Mouse (Mus musculus) cerebellum, adult 18-20 months (tissue): ENCODE measurements around the gene Actl7a.

Source experiments
- DNase-seq, 2 experiments: peaks; one replicate each; pipeline ENCODE4 v3.0.0; 2021

Actl7a gene

DNA sequence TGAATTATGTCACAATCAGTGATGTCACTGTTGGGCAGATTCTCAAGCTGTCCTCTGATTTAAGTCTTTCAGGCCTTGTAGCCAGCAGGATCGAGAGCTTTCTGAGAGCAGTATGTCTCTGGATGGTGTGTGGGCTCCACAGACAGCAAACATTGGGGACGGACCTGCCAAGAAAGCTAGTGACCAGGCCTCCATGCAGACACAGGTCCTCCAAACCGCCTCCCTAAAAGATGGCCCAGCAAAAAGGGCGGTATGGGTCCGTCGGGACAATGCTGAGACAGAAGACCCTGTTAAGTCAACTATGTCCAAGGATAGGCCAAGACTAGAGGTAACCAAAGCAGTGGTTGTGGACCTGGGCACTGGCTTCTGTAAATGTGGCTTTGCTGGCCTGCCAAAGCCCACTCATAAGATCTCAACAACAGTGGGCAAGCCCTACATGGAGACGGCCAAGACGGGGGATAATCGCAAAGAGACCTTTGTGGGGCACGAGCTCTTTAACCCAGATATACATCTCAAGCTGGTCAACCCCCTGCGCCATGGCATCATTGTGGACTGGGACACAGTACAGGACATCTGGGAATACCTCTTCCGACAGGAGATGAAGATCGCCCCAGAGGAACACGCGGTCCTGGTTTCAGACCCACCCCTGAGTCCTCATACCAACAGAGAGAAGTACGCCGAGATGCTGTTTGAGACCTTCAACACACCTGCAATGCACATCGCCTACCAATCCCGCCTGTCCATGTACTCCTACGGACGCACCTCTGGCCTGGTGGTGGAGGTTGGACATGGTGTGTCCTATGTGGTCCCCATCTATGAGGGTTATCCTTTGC lies at the start of gene Actl7a:
Actl7a (plus strand) TSS at position 51 of the 833 bp plus-strand sequence.
- no peak for DNase-seq

DNA sequence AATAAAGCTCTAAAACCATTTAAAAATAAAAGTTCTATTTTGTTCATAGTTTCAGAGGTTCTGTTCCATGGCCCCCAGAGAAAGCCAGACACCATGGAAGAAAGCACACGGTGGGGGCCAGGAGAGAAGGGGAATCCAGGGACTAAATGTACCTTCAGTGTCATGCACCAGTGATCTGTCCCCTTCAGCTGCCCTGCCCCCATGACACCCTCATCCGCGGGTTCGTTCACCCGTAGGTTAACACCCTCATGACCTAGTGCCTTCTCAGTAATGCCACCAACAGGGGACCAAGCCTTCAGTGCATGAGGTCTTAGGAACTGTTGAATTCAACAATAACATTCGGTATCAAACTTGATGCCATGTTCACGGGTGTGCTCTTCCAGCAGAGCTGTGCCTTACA lies 46.8 kb upstream of the Actl7a start:
- no peak for DNase-seq

DNA sequence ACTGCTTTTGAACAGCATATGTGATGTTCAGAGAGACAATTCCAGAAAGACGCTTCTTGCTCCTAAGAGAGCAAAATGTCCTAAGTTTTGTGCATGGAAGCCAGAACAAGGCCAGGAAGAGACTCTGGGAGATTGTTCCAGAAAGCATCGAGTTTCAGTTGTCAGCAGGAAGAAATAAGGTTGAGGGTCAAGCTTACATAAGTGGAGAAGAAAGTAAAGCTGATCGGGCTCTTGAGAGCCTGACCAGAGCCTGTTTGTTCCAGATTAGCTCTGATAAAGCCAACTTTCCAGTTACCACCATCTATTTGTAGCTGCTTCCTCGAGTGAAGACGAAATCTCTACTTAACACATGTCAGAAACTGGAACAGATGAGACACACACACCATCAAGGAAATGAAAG lies 44.5 kb upstream of the Actl7a start:
- no peak for DNase-seq

DNA sequence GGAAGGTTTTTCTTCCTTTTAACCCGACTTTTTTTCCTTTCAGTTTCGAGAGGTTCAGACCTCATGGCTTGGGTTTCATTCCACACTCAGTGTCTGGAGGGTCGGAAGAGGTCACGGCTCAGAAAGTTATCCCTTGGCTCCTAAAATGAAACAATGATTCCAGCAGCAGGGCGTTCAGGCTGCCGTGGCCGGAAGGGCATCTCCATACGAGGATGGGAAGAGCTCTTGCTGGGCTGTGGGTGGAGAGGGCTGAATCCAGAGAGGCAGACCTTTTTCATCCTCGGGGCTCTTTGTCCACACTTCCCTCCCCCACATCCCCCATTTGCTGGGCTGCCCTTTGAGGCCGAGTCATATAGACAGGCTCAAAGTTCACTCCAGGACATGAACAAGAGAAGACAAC lies 41.0 kb upstream of the Actl7a start:
- no peak for DNase-seq

DNA sequence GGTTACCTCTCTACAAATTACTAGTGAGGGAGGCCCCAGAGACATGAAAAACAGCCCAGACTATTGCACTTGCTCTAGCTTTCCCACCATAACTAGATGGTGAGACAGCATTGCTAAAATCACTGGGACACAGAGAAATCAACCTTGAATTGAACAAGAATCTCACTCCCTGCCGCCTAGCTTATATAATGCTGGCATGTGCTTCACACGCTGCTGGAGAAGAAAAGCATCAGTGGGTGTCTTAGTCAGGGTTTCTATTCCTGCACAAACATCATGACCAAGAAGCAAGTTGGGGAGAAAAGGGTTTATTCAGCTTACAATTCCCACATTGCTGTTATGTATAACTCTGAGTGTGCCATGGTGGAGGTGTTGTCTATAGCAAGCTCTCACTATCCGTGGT lies 30.1 kb upstream of the Actl7a start:
- no peak for DNase-seq

DNA sequence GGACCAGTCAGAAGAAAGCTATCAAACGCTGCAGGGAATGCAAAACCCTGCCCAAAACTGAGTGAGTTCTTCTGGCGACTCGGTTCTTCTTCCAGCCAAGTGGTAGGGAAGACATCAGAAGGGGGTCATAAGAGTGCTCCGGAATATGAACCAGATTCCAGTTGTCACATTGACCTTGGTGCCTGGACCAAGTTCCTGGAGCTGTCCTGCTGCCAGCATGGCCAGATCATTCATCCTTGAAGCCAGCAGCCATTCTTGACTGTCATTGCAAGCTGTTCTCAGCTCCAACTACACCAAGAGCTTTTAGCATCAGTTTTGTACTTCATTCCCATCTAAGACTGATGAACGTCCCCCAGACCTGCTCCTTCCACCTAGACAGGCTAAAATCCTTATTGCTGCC lies 26.4 kb upstream of the Actl7a start:
- DNase-seq: no peak

DNA sequence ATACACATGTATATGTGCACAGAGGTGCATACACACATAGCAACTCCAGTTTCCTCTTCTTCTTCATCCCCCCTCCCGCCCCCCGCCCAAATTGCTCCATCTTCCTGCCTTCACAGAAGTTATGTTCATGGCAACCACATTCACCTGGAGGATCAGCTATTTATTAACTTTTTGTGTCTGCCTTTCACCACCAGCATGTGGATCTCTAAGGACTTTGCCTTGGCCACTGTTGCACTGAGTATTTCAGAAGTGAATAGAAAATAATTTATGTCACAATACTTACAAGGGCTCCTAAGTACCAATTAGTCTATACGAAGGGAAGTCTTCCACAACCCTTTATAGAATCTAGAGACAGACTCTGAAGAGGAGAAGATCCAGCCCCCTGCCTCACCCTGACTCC lies 25.3 kb upstream of the Actl7a start:
- no peak for DNase-seq

DNA sequence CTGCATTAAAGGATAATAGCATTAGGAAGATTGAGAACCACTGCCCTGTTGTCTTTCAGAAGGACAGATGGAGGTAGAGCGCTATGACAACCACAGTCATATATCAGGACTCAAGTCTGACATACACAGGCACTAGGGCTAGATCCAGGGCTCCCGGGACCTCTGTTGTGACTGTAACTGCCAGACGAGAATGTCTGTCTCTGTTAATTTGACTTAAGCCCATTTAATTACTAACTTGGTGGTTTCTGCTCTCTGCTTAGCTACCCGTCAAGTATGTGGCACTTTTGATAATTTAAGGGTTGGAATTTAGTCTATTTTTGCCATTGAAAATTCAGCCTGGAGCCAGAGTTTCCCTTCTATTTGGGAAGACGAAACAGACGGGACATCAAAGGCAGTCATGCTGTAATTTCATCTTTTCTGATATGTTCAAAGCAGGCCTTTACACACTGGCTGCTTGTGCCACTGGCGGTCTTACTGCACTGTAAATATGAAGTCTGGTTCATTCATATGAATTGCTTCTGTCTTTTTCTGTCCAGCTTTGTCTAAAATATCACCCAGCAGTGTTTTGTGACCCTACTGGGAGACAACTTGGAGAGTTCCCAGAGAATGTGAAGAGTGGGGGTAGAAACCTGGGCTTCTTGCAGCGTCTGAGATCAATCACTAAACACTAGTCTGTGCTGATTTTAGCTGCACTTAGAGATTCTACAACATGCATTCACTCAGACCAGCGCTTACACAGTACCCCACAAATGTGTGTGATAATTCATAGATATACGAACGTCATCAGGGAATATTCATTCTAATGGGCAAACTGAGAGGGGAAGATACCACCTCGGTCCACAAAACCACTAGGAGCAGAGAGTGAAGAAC lies 24.4 kb upstream of the Actl7a start:
- no peak for DNase-seq

DNA sequence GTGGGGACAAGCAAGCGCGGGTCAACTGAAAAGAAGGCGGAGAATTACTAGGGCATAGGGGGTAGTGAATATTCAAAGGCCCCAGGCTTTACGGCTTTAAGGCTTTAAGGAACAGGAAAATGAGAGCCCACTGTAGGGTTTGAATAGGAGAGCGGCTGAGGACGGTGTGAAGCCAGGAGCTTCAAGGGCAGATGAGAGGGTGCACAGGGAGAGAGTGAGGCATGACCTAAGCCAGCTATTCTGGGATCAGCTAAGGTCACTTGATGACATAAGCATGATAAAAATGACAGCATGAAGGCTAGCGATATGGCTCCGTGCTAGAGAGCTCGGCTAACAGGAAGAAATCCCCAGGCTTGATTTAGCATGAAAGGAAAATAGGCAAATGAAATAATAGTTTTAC lies 23.8 kb upstream of the Actl7a start:
- DNase-seq: no peak

DNA sequence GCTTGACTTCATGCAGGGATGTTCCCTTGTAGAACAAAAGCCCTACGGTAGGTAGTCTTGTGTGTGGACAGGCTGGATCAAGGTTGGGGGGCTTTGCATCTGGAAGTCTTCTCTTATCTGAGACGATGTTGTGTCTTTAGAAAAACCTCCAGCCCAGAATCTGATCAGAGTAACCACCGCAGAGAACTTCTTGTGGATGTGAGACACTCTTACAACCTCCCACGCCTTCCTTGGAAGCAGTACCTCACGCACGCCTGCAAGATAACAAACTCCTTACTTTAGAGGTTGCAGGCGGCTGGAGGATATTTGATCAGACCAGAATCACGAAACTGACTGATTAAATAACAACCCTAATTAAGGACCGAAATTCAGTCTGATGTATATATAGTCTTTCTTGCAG lies 22.8 kb upstream of the Actl7a start:
- DNase-seq: no peak

DNA sequence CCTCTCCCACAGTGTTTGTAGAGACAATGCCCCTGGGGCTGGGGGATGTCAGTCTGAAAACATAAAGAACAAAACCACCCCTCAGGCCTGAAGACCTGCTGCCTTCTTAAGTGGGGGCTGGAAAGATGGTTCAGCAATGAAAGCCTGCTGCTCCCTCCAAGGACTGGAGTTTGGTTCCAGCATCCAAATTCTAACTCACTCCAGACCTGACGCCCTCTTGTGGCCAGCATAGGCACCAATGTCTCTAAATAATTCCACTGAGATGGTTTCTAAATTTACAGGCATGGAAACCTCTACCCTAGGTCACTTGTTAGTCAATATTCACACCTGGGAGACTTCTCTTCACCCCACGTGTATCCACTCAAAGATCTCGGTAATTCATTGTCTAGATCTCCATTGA lies 21.7 kb upstream of the Actl7a start:
- DNase-seq: peak; percentile 26 to 31

DNA sequence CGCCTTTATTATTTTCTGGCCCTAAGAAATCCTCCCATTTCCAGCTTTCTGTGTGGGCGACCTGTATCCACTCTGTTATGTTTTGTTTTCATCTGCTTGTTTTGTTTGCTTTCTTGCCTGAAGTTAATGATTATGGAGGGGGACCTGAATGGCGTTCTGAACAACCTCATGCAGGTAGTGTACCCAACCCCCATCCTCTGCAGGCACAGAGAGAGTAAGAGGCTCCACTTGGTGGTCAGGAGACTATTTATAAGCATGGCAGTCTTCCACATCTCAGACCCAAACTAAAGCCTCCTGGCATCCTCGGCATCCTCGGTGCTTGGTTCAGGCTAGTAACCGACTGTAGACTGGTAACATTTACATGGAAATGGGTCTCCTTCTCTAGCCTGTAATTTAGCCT lies 20.9 kb upstream of the Actl7a start:
- no peak for DNase-seq

DNA sequence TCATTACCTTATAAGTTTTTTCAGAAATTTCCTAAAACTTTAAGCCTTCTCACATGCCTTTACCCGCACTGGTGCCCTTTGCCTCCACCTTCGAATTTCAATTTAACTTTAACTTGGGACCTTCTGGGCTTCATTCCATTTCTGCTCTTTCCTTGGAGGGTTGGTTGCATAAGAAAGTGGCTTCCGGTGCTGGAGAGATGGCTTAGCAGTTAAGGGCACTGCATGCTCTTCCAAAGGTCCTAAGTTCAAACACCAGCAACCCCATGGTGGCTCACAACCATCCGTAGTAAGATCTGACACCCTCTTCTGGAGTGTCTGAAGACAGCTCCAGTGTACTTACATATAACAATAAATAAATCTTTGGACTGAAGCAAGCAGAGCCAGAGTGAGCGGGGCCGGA lies 20.0 kb upstream of the Actl7a start:
- DNase-seq: no peak

DNA sequence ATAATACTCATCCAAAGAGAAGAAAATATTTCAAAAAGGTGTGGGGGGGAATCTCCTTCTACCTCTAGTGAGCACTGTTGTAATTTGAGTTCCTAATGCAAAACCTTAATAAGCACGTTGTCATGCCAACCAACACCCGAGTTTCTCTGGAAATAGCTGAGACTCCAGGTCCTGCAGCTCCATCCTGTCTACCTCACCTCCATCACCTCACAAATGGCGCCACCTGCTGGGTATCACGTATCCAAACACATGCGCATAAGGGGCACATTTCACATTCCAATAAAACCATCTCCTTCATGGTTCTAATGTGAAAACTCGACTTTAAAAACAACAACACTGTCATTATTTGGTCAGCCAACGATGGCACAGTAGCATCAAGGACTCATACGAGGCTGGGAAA lies 17.4 kb upstream of the Actl7a start:
- no peak for DNase-seq

DNA sequence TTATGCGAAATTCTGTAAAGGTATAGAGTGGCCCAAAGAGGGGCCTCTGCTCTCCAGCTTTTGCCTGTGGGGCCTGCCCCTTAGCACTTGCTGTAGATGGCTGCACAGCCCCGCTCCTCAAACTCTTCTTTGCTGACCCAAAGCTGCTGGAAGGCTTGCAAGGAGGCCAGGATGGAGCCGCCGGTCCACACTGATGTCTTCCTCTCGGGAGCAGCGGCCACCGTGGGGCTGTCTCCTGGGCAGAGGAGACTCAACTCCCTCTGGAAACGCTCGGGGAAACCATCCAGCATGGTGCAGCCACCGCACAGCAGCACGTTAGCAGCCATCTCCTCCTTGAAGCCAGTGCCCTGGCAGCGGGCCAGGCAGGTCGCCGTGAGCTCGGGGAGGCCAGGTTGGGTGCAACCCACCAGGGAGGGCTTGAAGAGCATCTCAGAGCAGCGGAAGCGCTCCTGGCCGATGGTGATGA lies 3.2 kb upstream of the Actl7a start, which contains the start of gene Gm26657:
Gm26657 (plus strand) TSS at position 51 of the 466 bp plus-strand sequence.
- DNase-seq: no peak

DNA sequence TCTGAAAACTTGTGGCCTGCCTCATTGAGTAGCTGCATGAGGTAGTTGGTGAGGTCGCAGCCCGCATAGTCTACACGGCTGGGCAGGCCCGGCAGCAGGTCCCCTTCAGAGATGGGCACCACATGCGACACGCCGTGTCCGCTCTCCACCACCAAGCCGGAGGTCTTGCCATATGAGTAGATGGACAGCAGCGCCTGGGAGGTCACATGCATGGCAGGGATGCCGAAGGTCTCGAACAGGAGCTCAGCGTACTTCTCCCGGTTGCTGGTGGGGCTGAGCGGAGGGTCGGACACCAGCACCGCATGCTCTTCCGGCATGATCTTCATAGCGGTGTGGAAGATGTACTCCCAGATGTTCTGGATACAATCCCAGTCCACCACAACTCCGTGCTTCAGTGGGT lies 2.6 kb upstream of the Actl7a start:
- no peak for DNase-seq

DNA sequence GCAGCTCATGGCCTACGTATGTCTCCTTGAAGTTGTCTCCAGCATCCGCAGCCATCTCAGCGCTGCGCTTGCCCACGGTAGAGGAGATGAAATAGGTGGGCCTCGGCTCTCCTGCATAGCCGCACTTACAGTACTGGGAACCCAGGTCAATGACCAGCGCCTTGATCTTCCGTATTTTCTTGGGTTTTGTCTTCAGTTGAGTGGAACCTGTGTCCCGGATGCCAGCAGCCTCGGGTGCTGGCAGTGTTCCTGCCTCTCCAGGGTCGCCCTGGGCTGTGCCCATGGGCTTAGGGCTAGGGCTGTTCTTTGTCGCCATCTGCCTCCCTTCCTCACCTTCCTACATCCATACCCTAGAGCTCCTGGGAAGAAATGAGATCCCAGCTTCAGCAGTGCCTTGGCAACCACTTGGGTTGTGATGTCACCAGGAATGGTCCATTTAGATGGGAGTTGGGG lies 2.1 kb upstream of the Actl7a start, which contains the start of gene Actl7b:
Actl7b (minus strand) TSS at position 403 of the 453 bp plus-strand sequence.
- DNase-seq: no peak

DNA sequence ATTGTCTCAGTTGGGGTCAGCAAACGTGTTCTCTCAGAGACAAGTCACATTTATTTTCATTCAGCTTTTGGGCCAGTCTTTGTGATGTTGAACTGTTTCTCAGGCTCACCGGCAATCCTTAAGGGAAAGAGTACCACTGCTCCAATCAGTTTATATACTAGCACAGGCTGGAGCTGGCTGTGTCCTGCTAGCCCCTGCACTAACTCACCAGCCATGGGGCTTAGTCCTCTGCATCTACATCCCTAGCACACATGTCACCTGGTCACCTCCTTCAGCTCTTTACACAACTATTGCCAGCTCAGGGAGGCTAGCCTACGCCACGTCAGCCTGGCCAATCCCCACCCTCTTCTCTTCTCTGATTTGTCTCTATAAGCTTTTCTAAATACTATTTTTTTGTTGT lies 515 bp upstream of the Actl7a start:
- no peak for DNase-seq

DNA sequence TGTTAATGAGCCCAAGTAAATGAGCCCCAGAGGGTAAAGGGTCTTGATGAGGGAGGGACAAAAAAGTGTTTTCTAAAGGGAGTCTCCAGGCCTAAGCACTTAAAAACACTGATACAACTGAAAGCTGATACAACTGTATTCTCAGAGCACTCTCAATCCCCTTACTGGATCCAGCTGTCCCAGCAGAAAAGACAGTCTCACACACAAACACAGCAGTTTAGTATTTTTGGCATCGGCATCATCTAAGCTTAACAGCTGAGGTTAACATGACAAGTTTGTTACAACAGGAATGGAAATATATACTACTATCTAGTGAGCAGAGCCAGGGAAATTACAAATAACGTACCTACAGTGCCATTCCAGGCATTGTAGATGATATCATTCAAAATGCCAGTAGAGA lies 3.1 kb downstream of the Actl7a start:
- DNase-seq: no peak

DNA sequence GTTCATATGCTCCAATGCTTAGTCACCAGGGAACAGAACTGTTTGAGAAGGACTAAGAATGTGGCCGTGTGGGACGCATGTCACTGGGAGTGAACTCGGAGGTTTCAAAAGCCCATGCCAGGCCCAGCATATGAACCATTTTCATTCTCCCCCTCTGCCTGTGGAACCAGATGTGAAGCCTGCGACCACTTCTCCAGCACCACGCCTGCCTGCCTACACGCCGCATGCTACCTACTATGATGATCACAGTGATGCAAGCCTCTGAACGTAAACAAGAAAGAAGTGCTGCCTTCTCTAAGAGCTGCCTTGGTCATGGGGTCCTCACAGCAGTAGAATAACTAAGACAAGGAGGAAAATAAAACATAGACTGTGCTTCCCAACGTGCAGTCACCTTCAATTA lies 4.2 kb downstream of the Actl7a start:
- no peak for DNase-seq

DNA sequence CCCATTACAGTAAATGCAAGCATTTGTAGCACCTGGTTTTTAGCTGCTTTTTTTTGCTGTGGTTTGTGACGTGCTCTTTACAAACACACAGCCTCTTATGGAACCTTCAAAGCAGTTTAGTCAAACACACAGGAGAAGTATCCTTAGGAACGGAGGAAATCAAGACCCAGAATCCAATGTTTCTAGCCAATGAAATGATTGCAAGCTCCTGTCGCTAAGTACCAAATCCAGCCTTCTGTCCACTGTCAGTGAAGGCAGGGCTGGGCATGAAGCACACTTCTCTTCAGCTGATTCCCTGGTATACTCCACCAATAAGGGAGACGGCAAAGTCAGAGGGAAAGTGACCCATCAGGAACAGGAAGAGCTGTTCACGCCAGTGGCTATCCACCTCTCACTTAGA lies 12.8 kb downstream of the Actl7a start:
- DNase-seq: no peak

DNA sequence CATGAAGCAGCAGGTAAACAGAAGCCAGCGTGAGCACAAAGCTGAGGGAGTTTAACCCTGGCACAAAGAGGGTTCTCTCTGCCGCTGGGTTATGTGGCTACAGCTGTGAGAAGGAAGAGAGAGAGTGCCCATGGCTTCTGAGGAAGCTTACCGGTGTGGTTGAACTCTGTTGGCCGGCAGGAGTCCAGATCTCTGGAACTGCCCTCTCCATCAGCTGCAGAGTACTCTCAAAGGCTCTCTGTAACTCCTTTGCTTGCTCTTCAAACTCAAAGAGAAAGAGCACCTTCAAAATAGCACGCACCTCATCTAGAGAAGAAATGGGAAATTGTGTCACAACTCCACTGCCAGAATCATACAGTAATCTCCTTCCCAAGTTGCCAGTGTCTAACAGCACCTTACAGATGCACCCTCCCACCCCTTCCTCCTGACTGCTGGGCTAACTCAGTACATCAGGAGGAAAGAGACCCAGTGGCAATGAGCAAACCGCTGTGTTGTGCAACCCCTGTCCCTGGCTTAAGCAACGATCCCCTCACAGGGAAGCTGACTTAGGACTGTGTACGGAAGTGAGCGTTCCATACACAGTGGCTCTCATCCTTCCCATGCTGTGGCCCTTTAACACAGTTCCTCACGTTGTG lies 13.9 kb downstream of the Actl7a start:
- DNase-seq: no peak

DNA sequence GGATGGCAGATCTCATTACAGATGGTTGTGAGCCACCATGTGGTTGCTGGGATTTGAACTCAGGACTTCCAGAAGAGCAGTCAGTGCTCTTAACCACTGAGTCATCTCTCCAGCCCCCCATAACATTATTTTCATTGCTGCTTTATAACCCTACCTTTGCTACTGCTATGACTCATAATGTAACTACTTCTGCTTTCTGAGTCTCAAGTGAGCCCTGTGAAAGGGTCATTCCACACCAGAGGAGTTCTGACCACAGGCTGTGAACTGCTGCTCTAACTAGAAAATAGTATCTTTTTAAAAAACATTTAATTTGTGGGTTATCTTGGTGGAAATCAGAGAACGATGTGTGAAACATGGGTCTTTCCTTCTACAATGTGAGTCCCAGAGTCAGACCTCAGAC lies 14.5 kb downstream of the Actl7a start:
- no peak for DNase-seq
